Mouse (Mus musculus): ENCODE results near the gene Nr1d2.
"Not testable (repeated sequence)": the region's sequence is repeated elsewhere in the genome, so short reads cannot be mapped to it uniquely, and the experiment has no call there.

The Nr1d2 gene

DNA sequence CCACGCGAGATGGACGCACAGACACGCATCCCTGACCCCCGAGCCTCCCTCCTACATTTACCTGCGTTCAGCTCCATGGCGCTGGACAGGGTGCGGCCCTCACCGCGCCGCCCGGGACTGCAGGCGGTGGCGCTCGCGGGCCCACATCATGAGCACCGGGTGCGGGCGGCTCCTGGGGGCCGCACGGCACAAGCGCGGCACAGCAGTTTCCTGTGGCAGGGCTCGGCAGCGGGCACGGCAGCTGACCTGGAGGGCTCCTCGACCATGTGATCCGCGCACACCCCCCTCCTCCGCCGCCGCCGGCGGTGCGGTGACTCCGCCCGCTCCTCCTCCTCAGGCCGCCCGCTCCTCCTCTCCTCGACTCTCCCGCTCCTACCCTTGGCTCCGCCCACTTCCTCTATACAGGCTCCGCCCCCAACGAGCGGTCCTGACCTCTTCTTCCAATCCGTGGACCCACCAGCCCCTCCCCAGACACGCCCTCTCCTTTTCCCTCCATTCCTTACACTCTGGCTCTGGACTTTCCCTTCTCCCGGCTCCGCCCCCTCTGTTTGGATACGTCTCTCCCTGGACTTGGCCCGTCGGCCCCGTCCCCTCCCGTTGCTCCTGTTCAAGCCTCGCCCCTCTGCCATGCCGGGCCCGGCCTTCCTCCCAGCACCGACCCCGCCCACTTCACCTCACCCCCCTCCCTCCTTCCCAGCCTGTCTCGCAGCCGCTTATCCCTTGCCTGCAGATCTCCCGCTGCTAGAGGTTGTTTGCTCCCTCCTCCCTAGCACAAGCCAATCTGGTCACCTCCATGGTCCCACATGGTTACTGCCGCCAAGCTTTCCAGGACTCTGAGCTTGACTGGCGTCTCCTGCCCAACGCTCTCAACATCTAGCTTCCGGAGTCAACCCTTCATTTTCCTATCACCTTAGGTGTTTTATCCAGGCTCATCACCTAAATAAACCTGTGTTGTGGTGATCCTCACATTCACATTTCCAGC lies at the start of gene Nr1d2:
Gene Nr1d2, minus strand, starts transcription at position 378 of the 982 bp plus-strand sequence.
- in situ Hi-C loops (cut with MboI; ENCODE audit: low sequenced_read_pairs), result no loop called here

DNA sequence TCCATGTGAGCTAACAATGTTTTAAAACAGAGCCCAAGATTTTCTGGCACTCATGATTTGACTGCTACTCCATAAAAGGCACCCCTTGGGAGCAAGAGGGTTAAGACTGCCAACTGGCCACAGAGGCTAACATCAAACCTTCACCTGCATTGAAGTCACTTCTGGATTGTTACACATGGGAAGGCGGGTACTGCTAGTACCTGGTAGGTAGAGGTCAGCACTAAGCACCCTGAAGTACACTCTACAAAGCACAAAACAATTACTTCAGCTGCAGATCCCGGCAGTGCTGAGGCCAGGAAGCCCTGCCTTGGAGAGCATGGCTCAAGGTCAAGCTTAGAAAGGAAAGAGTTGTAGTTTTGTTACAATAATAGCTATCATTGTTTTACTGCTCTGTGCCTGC lies 48.5 kb upstream of the Nr1d2 start:
- in situ Hi-C loops (cut with MboI; ENCODE audit: low sequenced_read_pairs), result no loop called here

DNA sequence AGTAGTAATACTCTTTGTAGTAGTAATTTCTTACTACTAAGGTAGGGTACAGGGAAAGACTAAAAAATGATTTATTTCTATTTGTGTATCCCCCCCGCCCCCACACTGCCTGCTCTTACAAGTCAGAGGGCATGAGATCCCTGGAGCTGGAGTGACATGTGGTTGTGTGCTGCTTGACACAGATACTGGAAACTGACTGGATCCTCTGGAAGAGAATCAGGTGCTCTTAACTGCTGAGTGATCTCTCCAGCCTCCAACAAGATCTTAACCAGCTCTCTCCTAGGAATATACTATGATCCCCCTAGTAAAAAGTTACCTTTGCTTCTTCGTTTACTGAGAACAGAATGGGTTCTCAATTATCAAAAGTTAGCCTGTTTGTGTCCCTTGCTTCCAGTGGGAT lies 47.5 kb upstream of the Nr1d2 start:
- in situ Hi-C loops (cut with MboI; ENCODE audit: low sequenced_read_pairs), result no loop called here

DNA sequence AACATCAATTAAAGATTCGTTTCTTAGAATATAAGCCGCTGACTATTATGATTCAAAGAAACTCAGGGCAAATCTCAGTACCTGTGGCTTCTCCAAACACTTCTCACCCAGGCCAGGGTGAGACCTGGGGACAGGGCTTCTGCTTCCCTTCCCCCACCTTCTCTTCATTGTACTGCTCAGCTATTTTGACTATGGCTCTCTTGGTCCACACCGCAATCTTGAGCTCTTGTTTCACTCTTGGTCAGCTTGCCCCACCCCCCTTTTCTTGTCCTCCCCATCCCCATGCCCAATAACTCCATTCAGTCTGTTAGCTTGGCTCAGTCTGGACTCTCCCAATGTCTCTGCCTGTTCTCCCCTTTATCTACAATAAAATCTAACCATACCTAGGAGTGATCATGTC lies 46.5 kb upstream of the Nr1d2 start:
- in situ Hi-C loops (cut with MboI; ENCODE audit: low sequenced_read_pairs), result no loop called here

DNA sequence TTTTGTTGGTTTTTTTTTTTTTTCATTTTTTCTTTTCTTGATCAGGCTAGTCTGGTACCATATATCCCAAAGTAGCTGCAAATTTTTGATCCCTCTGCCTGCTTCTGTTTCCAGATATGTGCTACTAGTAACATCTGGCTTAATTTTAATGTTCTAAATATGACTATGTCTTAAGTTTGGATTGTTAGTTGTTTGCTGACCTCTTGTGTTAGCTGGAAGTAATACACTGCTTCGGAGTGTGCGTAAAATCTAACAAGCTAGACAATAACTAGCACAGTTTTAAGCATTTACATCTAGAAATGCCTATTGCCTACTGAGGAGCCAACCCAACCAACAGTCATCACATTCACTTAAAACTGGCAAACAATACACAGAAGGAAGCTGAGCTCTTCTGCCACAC lies 45.7 kb upstream of the Nr1d2 start:
- in situ Hi-C loops (cut with MboI; ENCODE audit: low sequenced_read_pairs), result no loop called here

DNA sequence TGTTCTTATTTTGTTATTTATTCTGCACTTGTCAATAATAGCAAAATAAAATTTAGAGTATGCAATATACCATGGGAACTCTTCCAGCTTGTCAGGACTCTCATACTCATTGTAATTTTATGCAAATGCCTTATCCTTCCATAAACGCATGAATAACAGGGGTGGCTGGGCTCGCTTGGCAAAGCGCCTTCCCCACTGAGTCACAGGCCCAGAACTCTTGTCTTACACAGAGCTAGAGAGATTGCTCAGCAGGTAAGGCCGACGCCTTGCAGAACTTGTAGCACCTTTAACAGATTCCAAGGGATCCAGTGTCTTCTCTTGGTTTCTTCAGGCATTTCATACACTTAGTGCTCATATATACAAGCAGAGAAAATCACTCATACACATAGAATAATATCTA lies 41.4 kb upstream of the Nr1d2 start:
- in situ Hi-C loops (cut with MboI; ENCODE audit: low sequenced_read_pairs), result no loop called here

DNA sequence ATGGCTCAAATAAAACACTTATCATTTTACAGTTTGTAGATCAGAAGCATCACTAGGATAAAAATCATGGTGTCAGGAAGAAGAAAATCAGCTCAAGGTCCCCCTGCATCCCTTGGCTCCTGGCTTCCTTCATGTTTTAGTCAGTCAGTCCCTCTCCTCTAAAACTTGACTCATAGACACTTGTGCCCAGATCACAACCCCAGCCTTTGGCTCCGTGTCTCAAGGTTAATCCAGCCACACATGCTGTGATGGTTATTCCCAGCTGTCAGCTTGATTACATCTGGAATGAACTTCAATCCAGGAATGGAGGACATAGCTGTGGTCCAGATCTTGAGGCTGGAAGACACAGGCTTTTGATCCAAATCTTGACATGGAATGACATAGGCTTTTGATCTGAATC lies 35.6 kb upstream of the Nr1d2 start:
- in situ Hi-C loops (cut with MboI; ENCODE audit: low sequenced_read_pairs), result no loop called here

DNA sequence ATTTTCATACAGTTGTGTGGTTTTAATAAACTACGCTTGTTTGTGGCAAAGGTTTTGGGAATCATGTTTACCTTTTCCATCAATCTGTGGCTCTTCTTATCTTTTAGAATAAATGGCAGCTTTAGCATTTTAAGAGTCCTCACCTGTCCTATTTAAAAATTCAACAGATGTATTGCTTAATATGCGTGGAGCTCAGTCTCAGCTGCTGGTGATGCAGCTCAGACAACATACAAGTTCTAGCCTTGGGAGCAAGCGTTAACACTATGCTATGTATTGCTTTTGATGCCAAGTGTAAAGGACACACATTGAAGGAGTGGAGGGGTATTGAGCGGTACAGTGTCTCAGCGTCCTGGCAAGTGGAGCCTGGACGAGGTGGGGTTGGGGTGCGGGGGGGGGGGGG lies 32.7 kb upstream of the Nr1d2 start:
- in situ Hi-C loops (cut with MboI; ENCODE audit: low sequenced_read_pairs), result no loop called here

DNA sequence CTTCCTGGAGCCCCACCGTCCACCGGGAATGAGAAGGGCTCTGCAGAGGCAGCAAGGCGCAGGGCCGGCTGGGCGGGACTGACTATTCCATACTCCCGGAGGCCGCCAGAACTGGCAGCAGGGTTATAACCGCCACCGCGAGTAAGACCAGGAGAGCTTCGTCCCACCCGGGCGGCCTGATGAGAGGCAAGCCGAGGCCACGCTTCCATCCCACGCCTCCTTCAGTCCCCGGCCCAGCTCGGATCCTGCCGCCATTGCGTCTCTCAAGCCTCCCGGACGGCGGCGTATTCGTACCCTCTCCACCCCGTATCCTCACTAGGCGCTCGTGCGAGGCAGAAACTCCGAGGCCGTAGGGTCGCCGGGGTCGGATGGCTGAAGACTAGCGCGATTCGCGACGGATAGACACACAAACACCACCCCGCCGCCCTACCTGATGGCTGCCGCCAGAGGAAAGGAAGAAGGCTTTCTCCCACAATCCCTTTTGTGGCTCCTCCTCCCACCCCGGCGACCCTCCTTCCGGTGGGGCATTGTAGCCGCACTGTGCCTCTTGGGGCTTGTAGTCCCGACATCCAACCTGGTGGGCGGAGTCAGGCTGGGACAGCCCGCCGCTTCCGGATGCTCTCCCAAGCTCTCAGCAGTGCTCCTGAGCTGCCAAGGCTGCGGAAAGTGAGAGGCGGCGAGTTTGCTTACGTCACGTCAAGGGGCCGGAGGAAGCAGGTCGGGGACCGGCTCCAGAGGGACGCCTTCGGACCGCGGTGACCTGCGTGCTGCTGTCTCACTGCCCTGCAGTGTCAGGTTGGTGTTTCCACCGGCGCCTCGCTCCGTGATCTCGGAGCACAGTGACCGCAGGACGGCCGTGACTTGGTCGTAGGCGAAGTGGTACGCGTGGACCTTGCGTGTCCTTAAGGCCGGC lies 31.9 kb upstream of the Nr1d2 start, which contains the start of the genes Nkiras1 and Rpl15:
Gene Nkiras1, plus strand, starts transcription at position 608 of the 913 bp plus-strand sequence.
Gene Rpl15, minus strand, starts transcription at position 863 of the 913 bp plus-strand sequence.
- in situ Hi-C loops (cut with MboI; ENCODE audit: low sequenced_read_pairs), result no loop called here

DNA sequence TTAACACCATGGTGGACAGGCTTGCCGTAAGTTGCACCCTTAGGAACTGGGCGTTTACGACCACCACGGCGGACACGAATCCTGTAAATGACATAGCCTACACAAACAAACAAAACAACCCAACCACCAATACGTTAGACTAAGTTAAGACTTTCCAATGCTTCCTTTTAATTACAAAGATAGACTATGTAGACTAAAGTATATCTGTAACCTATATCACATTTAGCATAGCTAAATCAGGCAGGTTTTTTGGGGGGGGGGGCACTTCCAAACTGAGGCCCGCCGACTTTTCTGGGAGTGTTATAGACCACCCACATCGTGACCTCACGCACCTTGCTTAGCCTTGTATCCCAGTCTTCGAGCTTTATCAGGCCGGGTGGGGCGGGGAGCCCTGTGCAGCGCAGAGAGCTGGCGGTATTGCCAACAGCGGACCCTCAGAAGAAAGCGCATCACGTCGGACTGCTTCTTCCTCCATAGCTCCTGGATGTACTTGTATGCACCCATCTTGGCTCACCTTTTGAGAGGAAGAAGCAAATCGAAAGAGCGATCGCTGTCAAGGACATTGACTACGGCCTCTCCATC lies 31.1 kb upstream of the Nr1d2 start:
- in situ Hi-C loops (cut with MboI; ENCODE audit: low sequenced_read_pairs), result not testable (repeated sequence)

DNA sequence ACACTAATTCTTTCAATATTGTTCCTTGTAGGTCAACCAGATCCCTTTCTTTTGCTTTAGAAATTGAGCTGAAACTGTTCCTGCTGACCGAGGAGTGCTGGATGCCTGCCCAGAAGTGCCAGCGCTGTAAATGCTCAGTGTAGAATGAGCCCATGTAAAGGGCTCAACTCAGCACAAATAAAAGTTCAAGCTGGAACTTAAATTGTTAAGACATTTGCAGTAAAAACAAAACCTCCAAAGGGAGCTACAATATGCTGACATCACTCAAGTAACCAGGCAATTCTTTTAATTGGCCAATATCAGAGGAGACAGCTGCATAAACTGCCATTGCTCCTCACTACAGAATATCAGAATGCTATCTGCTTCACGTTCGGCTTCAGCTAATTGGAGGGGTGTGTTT lies 24.5 kb upstream of the Nr1d2 start:
- in situ Hi-C loops (cut with MboI; ENCODE audit: low sequenced_read_pairs), result no loop called here

DNA sequence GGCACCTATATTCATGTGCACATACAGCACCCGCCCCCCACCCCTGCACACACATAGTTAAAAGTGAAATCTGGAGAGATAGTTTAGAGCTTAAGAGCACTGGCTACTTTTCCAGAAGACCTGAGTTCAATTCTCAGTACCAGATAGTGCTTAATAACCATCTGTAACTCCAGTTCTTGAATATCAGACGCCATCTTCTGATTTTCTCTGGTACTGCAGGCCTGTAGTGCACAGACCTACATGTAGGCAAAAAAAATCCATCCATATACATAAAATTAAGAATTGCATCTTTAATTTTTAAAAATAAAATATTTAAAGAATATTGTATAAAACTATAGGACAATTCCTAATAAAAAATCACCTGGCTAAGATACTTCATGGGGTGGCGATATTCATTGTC lies 22.3 kb upstream of the Nr1d2 start:
- in situ Hi-C loops (cut with MboI; ENCODE audit: low sequenced_read_pairs), result no loop called here

DNA sequence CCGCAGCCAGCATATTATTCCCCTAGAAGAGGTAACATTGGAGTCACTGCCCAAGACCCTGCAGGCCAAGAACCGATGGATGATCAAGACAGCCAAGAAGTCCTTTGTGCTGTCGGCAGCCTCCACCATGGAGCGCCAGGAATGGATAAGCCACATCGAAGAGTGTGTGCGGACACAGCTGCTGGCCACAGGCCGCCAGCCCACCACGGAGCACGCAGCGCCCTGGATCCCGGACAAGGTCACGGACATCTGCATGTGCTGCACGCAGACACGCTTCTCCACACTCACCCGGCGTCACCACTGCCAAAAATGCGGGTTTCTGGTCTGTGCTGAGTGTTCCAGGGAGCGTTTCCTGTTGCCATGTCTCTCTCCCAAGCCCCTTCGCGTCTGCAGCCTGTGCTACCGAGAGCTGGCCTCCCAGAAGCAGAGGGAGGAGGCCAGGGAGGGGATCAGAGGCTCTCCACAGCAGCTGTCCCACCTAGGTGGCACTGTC lies 3.8 kb upstream of the Nr1d2 start:
- in situ Hi-C loops (cut with MboI; ENCODE audit: low sequenced_read_pairs), result no loop called here

DNA sequence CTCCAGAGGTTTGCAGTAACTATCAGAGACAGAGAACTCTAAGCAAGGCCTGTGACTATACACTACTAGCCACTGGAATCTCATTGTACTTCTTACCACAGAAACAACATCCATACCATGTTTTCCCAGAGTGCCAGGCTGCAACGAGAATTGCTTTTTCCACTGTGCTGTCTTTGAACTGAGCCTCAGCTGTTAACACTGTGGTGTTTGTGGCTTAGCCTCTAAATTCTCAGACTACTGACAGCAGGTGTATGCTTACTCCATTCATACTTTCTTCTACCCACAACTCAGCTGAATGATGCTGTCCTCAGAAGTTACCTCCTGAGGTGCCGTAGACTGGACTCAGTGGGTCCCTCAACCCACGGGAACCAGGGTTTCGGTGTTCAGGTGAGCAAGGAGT lies 2.9 kb upstream of the Nr1d2 start:
- in situ Hi-C loops (cut with MboI; ENCODE audit: low sequenced_read_pairs), result no loop called here

DNA sequence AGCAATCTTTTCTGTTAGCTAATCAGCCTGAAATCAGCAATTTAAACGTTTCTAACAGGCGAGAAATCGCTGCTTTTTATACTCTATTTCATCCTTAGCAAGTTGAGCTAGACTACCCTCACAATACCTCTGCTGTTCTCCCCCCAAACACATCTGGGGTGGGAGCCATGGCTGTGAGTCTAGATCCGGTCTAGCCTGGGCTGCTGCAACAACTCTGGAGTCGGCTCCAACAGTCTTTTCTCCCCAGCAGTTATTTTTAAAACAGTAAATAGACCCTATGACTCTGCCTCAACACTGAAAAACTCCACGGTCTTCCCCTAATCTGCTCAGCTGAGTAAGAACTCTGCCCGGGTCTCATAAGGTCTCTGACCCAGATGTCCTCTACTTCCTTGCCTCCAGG lies 1.2 kb upstream of the Nr1d2 start:
- in situ Hi-C loops (cut with MboI; ENCODE audit: low sequenced_read_pairs), result no loop called here

DNA sequence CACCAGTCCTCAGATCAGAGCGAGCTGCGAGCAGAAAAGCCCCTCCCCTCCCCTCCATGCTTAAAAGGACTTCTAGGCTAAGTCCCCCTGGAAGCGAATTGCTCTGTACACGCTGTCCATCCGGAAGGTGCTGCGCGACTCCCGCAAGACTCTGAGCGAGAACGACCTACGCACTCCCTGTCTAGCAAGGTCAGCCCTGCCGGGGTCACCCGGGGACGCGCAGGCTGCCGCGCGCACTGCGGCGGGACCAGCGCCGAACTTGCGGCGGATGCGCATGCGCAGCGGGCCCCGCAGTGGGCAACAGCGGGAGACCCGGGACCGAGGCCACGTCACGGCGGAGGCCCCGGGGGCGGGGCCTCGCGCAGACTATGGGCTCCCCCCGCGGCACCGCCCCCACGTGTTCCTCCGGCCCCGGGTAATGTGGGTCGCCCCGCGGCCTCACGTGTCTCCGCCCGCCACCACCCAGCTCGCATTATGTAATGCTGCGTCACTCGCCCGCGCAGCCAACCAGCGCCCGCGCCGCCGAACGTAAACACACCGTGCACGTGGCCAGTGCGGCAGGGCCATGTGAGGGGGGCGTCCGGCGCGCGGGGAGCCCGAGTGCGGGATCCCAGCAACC lies 687 bp downstream of the Nr1d2 start:
- in situ Hi-C loops (cut with MboI; ENCODE audit: low sequenced_read_pairs), result no loop called here

DNA sequence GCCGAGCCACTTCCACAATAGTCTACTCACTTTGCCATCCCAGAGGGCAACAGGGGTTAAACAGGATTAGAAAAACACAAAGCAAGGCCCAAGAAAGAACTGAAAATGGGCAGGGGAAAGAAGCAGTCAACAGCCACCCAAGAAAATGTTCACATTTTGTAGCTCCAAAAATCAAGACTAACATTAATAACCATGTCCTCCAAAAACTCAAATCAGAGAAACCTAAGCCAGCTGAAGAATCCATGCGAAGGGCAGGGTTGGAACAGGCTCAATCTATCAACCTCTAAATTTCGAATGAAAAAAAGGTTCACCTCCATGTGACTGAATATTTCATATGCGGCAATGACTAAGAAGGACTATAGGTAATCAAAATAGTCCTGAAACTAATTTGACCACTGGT lies 1.5 kb downstream of the Nr1d2 start:
- in situ Hi-C loops (cut with MboI; ENCODE audit: low sequenced_read_pairs), result no loop called here

DNA sequence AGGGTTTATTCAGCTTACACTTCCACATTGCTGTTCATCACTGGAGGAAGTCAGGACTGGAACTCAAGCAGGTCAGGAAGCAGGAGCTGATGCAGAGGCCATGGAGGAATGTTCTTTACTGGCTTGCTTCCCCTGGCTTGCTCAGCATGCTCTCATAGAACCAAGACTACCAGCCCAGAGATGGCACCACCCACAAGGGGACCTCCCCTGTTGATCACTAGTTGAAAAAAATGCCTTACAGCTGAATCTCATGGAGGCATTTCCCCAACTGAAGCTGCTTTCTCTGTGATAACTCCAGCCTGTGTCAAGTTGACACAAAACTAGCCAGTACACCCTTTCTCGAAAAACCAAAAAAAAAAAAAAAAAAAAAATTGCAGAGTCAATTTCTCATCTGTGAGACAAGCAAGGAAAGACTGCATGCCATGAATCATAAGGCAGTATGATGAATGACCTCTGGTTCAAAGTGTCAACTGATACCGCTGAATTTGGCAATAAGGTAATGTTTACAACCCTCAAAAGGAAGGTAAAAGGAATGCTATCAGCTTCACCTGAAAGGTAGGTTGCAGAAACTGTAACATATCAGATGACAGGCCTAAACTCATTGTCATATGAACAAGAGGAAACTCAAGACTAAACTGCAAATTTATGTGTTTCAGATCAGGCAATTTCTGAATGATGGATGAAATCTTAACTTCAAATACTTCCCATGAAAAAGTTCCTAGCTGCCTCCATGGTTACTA lies 2.3 kb downstream of the Nr1d2 start:
- in situ Hi-C loops (cut with MboI; ENCODE audit: low sequenced_read_pairs), result not testable (repeated sequence)

DNA sequence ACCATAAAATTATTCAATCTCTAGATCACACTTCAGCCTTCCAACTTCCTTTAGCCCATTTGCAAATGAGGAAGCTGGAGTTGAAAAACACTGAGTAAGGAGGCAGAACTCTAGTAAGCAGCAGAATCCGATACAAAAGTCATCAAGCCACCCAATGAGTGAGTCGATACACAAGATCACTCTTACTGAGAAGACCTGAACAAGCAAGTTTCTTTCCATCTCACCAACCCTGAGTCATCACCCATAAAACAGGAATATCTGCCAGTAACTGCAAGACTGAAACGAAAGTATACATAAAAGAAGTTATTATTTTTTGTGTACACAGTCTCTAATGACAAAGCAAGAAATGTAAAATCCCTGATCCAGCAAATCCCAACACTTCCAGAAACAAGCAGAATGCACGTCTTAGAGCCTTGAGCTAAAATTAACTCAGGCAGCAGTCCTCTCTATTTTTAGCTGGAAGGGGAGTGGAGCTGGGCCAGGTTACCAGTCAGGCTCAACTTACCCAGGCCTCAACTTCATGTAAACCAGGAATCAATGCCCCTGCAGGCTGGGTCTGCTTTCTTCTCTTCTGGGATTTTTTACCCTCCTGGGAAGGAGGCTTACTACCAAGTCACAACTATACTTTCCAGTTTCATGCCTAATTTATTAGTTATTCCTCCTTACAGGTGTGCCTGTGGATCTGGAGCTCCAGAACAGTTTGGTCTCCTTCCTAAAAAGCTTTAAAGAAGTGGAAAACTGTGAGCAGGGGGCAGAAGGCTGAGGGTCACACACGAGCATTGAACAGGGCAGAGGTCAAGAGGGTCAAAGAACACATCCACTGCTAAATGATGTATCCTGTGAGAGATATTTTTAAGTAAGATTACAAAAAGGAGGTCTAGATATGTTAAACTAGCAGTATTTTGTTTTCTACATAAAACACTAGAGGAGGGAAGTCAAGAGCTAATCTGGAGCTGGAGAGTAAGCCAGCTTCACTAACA lies 4.7 kb downstream of the Nr1d2 start:
- in situ Hi-C loops (cut with MboI; ENCODE audit: low sequenced_read_pairs), result no loop called here
